Mouse (Mus musculus): ENCODE data around the gene Hdc.
A peak's percentile ranks its signal among the peaks of the same experiment; 100 is the strongest.

- TF ChIP-seq POLR2A (IDR thresholded peaks at IDR 0.05; ENCODE audit: control insufficient read depth, low read depth, low read length) (no peak), CTCF (IDR thresholded peaks at IDR 0.05; ENCODE audit: control insufficient read depth, insufficient read depth, insufficient replicate concordance, low read depth, low read length) (peak; percentile 24; the same call in 1 of the 2 replicates)
Measured at GRCm38 (mm10) chr2:126640298-126640697, 21.2 kb upstream of the Hdc start.

Data from testis, adult 2 months (tissue).